Mouse (Mus musculus) splenic B cell, adult 2 months (primary cell): ENCODE measurements around the gene Tktl2.
A peak's percentile ranks its signal among the peaks of the same experiment; 100 is the strongest.

Experiments
- DNase-seq: peaks from one replicate; pipeline ENCODE4 v3.0.0-alpha.2; 2011; ENCODE audit warnings: low read depth, low spot score
- H3K27me3 ChIP-seq: 2 replicates; pipeline ENCODE4 v1.6.1; 2012; ENCODE audit warnings: mild to moderate bottlenecking, low read length, moderate library complexity, mixed read lengths; ENCODE audit not compliant: control insufficient read depth, poor library complexity, insufficient read depth, severe bottlenecking
- H3K36me3 ChIP-seq: 2 replicates; pipeline ENCODE4 v1.6.1; 2012; ENCODE audit warnings: mild to moderate bottlenecking, low read length, moderate library complexity, mixed read lengths; ENCODE audit not compliant: control insufficient read depth, poor library complexity, insufficient read depth, severe bottlenecking

Tktl2 gene

GRCm38 (mm10) chr8:66511537-66511936, at the start of gene Tktl2:
Gene Tktl2, plus strand, starts transcription at chr8:66511756.
- Histone ChIP-seq H3K36me3 (no peaks in the 10 kb centered on the region), H3K27me3 (no peaks in the 10 kb centered on the region)
- no peak for DNase-seq

- H3K36me3 ChIP-seq, result peaks cover 14% of the 10 kb centered on the region
- no peak for DNase-seq
- no peaks in the 10 kb centered on the region for H3K27me3 ChIP-seq
These were observed 41.7 kb upstream of the Tktl2 start for GRCm38 (mm10) chr8:66469821-66470220.

DNA sequence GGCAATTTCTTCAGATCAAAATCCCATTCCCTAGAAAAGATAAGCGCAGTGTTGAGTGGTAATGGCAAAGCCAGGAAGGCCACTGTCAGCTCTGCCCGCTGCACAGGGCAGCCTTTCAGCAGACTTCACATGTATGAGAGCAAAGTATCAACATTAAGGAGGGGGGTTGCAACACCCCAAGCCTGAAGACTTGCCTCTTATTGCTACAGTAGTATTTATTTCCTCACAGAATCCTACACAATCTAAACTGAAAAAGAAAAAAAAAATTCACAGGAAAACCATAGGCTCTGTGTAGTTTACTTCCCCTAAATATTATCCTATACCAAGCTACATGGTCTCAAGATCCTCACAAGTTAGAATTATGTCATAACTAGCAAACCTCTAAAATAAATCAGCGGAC, 34.7 kb upstream of the Tktl2 start:
- no peak for DNase-seq
- H3K27me3 ChIP-seq, result no peaks in the 10 kb centered on the region
- H3K36me3 ChIP-seq, result peaks cover 5% of the 10 kb centered on the region

DNA sequence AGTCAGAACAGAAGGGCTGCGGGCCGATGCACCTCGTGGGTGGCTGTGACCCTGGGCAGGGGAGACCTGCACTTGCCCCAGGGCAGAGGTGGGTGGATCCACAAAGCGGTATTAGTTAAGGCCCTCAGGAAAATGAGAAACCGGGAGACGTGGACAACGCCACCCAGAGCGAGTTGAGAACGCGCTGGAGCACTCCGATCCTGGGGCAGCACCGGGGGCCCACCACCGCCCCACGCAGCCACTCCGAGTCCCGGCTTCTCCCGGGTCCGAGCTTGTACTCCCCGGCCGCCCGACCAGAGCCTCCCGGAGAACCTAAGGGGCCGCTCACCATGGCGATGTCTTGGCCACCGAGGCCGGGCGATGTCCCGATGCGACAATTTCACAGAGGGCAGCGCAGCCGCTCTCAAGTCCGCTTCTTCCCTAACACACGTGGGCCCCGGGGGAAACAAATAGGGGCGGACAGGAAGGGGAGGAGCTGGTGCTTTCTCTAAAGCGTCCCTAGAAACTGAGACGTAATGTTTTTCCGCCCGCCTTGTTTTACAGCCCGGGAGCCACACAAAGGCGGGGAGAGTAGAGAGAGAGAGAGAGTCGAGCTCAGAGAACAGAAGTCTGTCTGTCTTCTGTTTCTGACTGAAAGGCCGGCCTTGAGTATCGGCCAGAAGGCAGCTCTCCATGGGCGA, 25.3 kb upstream of the Tktl2 start, which contains the start of gene Tma16:
Tma16 (minus strand) TSS at position 447 of the 680 bp plus-strand sequence.
- peak; percentile 84 for DNase-seq
- Histone ChIP-seq H3K36me3 (no peaks in the 10 kb centered on the region), H3K27me3 (no peaks in the 10 kb centered on the region)

GRCm38 (mm10) chr8:66488556-66488955, 23.0 kb upstream of the Tktl2 start:
- DNase-seq, result no peak
- no peaks in the 10 kb centered on the region for H3K36me3 ChIP-seq
- no peaks in the 10 kb centered on the region for H3K27me3 ChIP-seq

GRCm38 (mm10) chr8:66490624-66491023, 20.9 kb upstream of the Tktl2 start:
- Histone ChIP-seq H3K36me3 (no peaks in the 10 kb centered on the region), H3K27me3 (no peaks in the 10 kb centered on the region)
- DNase-seq, result no peak

- no peak for DNase-seq
These were observed 17.1 kb upstream of the Tktl2 start for GRCm38 (mm10) chr8:66494496-66494895.

GRCm38 (mm10) chr8:66495726-66496125, 15.8 kb upstream of the Tktl2 start:
- Histone ChIP-seq H3K36me3 (no peaks in the 10 kb centered on the region), H3K27me3 (no peaks in the 10 kb centered on the region)
- DNase-seq, result peak; percentile 77

More at GRCm38 (mm10) chr8:66494496-66494895, 17.1 kb upstream of the Tktl2 start:
- no peaks in the 10 kb centered on the region for H3K27me3 ChIP-seq
- H3K36me3 ChIP-seq, result no peaks in the 10 kb centered on the region

DNA sequence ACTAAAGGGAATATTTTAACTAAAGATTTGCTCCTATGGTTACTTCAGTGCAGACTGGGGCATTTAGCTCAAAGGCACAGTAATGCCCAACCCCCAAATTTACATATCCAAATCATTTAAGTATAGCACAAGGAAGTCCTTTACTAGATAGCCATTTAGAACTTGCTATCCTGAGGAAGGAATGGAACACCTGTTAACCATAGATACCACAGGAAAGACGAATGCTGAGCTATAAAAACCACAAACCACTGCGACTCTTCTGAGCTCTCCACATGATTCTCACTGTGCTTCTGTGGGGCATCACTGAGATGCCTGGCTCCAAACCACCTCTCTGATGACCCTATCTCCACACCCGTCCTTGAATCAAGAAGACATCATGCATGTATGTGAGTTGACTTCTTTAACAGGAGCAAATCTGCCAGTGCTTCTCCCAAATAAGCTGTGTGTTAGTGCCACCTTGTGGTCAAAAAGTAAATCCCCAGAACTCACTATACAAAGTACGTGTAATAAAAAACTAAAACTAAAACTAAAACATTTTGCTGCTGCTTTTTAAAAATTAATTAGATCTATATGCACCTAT, 14.5 kb upstream of the Tktl2 start:
- DNase-seq, result peak; percentile 81
- Histone ChIP-seq H3K36me3 (no peaks in the 10 kb centered on the region), H3K27me3 (no peaks in the 10 kb centered on the region)

DNA sequence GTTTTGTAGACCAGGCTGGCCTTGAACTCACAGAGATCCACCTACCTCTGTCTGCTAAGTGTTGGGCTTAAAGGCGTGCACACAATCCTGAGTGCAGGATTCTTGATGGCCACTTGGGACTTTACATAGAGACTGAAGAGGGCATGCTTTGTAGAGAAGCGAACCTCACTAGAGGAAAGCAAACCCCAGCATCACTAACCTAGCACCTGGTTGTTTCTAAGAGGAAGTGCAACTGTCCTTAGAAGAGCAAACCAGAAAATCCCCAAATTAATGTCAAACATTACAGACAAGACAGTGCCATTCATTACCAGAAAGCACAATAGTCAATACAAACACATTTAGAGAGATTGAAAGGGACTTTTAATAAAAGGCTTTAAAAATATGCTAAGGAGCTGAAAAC, 8.2 kb upstream of the Tktl2 start:
- Histone ChIP-seq H3K36me3 (no peaks in the 10 kb centered on the region), H3K27me3 (no peaks in the 10 kb centered on the region)
- DNase-seq, result peak; percentile 28

DNA sequence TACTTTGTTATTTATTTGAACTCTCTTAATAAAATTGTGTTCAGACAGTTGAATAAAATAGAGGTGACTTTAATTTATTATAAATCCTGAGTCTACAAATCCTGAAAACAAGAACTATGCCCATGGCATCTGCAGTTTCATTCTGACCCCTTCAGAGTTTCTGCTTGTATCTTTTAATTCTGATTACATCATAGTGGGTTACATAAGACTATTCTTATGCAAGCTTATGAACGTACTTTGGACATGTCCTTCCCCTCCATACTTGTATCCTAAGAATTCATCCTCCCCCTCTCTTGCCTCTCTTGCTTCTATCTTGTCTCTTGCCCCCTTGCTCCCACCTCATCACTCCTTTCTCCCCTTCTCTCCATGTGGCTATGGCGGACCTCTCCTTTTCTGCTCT, 7.6 kb downstream of the Tktl2 start:
- H3K36me3 ChIP-seq, result no peaks in the 10 kb centered on the region
- H3K27me3 ChIP-seq, result no peaks in the 10 kb centered on the region
- no peak for DNase-seq

DNA sequence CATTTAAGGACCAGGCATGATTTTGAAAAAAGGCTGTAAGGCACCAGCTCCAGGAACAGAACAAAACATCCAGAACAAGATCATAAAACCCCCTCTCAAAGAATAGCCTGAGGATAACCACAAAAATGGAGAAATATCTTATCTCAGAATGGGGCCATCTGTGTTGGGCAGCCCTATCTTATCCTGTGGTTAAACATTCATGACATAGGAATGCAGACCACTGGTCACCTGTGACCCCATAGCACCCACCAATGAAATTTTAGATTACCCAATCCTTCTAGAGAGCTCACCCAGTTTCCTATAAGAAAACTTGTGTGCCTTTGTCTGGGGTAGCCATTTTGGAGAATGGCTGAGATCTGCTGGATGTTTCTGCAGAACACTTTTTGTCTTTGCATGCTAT, 9.0 kb downstream of the Tktl2 start:
- H3K27me3 ChIP-seq, result no peaks in the 10 kb centered on the region
- H3K36me3 ChIP-seq, result no peaks in the 10 kb centered on the region
- no peak for DNase-seq

- Histone ChIP-seq H3K36me3 (no peaks in the 10 kb centered on the region), H3K27me3 (no peaks in the 10 kb centered on the region)
- no peak for DNase-seq
These were observed 38.5 kb downstream of the Tktl2 start for GRCm38 (mm10) chr8:66550092-66550491.
